Mouse (Mus musculus) forebrain, embryonic 15.5 days (tissue): ENCODE results near the gene Eef1g. TPM values are rescaled to one million over a fixed set of nuclear protein-coding genes. Genes with fewer than 3 reads are reported as not detected.

Experiments used
- ATAC-seq: fragments of 200-750 bp; cut with Nextera tagmentation; replicated peaks from 2 replicates; pipeline ENCODE4 v1.8.0; 2017; ENCODE audit warnings: mild to moderate bottlenecking, moderate TSS enrichment, moderate library complexity
- H3K27ac ChIP-seq: fragments of 300-500 bp; sonication (generic); replicated peaks from 2 replicates; pipeline ENCODE4 v1.5.1; 2015; ENCODE audit warnings: mild to moderate bottlenecking, inconsistent platforms
- H3K27me3 ChIP-seq: fragments of 300-500 bp; sonication (generic); 2 replicates; pipeline ENCODE4 v1.6.1; 2015; ENCODE audit warnings: inconsistent platforms
- H3K36me3 ChIP-seq: fragments of 300-500 bp; sonication (generic); 2 replicates; pipeline ENCODE4 v1.6.1; 2015; ENCODE audit warnings: mild to moderate bottlenecking, inconsistent platforms
- H3K4me1 ChIP-seq: fragments of 300-500 bp; sonication (generic); 2 replicates; pipeline ENCODE4 v1.6.1; 2015; ENCODE audit warnings: inconsistent platforms
- H3K4me2 ChIP-seq: fragments of 300-500 bp; sonication (generic); replicated peaks from 2 replicates; pipeline ENCODE4 v1.6.1; 2015; ENCODE audit warnings: mild to moderate bottlenecking, inconsistent platforms
- H3K4me3 ChIP-seq: fragments of 300-500 bp; sonication (generic); 2 replicates; pipeline ENCODE4 v1.5.1; 2015; ENCODE audit warnings: mild to moderate bottlenecking, inconsistent platforms
- H3K9ac ChIP-seq: fragments of 300-500 bp; sonication (generic); replicated peaks from 2 replicates; pipeline ENCODE4 v1.6.1; 2015; ENCODE audit warnings: mild to moderate bottlenecking, inconsistent platforms
- H3K9me3 ChIP-seq: fragments of 300-500 bp; sonication (generic); 2 replicates; pipeline ENCODE4 v1.6.1; 2016; ENCODE audit warnings: inconsistent platforms
- WGBS: fragments of 180-500 bp; shearing (Covaris S2); methylation state at CpG from one replicate; pipeline ENCODE4 v1.1.7; 2015; ENCODE audit warnings: mixed read lengths; 5-methylcytosine and 5-hydroxymethylcytosine counted together
- polyA plus RNA-seq: library from polyadenylated mRNA; unstranded; fragments of >200 nt; fragmentation: Nextera tagmentation; extraction: Ambion mirVana; gene quantifications from 2 replicates; pipeline ENCODE4 v1.2.1, GENCODE M21; 2015

Gene Eef1g
- polyA plus RNA-seq, 1 experiment from 2014 or later, result 336 TPM

DNA sequence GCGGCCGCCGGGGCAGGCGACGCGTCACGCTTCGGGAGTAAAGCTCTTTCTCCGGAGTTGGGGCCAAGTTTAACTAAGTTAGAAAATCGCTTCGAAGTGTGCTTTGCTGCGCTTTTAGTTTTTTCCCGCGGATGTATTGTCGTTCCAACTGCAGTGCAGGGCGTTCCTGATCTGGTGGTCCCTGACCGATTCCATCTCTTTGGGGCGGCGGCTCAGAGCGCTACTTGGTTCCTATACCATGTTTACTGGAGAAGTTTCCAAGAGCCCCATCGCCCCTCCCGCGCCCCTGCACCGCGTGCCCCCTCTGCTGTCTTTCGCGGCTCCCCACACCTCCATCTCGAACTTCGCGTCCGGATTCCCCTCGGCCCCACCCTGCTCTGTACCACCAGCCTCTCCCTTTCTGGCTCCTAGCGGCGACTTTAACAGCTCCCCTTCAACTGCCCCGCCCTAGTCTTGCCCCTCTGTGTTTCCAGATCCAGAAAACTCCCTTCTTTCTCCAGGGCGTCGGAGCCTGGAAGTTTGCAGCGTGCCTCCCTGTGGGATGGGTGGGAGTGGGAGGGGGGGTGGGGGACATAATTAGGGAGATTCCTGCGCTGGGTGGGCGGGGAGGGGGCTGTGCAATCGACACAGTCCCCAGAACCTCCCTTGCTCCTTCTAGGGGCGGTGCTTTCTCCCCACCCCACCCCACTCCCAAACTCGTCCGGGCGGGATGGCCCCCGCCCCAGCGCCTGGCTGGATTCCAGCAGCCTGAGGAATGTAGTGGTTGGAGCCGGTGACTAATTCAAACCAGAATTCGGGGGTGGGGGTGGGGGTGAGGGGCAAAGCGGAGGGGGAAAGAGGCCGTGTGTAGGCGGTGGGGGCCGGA, 23.0 kb downstream of the Eef1g start:
- no peaks in the 10 kb centered on the region for H3K9me3 ChIP-seq

DNA sequence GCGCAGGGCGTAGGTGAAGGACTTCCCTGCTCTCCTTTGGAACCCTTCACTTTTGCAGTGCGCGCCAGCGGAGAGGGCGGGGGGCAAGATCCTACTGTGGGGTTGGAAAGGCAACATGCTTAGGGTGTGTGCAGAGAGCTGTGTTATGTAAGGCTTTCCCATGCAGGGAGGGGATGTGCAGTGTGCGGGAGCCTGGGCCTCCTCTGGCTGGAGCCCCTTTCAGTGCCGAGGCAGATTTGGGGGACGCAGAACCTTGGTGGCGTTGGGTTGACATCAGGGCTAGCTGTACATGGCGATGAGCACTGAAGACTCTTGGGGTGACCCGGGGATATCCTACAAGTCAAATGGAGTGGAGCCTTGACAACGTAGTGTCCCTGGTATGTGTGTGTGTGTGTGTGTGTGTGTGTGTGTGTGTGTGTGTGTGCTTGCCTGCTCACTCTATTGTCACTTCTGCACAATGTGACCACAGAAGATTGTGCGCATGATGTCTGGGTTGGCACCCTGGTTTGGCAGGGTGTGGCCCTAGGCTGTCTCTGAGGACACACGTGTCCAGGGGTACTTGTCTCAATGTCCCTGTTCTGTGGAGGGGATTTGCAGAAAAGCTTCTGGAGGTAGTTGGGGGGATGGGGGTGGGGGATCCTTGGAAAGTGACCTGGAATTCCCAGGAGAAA, 23.7 kb downstream of the Eef1g start:
- Histone ChIP-seq H3K4me1 (peaks cover 28% of the 10 kb centered on the region), H3K36me3 (no peaks in the 10 kb centered on the region), H3K4me2 (peak overlapping the region; percentile 91), H3K9me3 (no peaks in the 10 kb centered on the region), H3K4me3 (peak overlapping the region; percentile 47), H3K27me3 (peaks cover 13% of the 10 kb centered on the region), H3K27ac (no peak overlapping the region), H3K9ac (no peak overlapping the region)
- peak; percentile 49 for ATAC-seq
- WGBS, result 17% methylated on average over 15 of the region's 15 CpGs

More for the DNA sequence above, 23.0 kb downstream of the Eef1g start:
- Histone ChIP-seq H3K9ac (peak overlapping the region; percentile 53), H3K4me3 (peak overlapping the region; percentile 47), H3K4me1 (peaks cover 35% of the 10 kb centered on the region), H3K4me2 (peak overlapping the region; percentile 91), H3K27ac (no peak overlapping the region), H3K36me3 (no peaks in the 10 kb centered on the region), H3K27me3 (peaks cover 13% of the 10 kb centered on the region)
- ATAC-seq, result peak; percentile 54
- under 1% methylated on average over 53 of the region's 53 CpGs for WGBS

DNA sequence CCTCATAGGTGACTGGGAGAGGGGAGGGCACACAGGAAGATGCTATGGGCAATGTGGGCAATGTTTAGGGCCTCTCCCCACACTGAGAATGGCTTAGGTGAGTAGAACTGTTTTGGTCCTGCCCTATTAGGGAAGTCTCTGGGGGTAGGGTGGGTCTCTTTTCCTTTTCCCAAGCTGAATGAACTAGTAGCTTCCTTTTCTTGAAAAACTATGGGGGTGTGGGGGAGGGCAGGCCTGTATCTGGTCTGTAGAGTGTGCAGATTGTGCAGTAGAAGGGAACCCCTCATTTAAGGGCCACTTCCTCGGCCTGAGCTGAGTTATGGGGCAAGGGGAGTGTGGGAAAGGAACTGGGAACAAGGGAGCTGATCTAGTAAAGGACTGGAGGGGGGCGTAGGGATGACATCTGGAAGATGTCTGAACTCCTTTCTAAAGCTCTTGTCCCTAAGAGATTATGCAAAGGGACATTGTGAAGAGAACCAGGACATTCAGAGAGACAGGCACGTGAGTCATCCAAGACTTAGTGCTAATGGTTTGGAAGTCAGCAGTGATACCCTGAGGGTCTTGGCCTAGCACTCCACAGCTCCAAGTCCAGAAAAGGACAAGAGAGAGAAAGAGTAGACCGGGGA, 24.5 kb downstream of the Eef1g start:
- H3K27ac ChIP-seq, result no peak overlapping the region
- H3K4me2 ChIP-seq, result no peak overlapping the region
- no peaks in the 10 kb centered on the region for H3K9me3 ChIP-seq
- H3K4me1 ChIP-seq, result peaks cover 28% of the 10 kb centered on the region
- no peak overlapping the region for H3K9ac ChIP-seq
- WGBS, result 80% methylated on average over 4 of the region's 4 CpGs
- no peak for ATAC-seq
- peaks cover 13% of the 10 kb centered on the region for H3K27me3 ChIP-seq
- no peak overlapping the region for H3K4me3 ChIP-seq
- H3K36me3 ChIP-seq, result no peaks in the 10 kb centered on the region

DNA sequence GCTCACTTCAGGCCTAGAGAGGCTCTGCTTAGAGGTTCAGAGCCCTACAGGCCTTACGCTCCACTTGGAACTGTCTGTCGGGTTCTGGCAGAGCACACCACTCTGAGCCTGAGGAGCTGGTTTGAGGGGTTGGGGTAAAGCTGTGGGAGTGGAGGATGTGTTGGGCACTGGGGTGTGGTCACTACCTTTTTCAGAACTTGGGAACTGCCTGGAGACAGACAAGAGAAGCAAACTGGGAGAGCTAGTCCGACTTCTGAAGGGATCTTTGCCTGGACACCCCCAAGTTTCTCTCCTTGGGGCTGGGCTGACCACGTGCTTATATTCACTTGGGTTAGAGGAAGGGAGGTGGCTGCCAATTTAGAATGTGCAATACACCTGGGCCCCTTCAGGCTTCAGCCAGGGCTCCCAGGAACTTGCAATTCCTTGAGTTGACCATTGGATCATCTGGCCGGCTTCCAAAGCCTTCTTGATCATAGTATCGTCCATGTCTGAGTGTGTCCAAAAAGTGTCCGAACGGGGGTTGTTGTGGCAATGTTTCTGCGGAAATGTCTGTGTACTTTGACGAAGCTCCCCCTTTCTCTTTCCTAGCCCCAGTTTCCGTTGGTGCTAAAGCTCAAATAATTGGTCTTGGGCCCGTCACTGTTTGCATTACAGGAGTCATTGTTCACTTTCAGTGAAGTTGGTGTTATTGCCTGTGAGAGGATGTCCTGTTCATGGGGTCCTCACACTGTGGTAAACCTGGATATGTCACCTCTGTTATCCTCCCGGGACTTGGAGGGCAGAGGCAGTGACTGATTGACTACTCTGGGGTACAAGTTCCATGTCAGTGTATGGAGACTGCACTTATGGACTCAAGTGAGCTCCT, 25.3 kb downstream of the Eef1g start:
- ATAC-seq, result no peak
- Histone ChIP-seq H3K9me3 (no peaks in the 10 kb centered on the region), H3K27ac (no peak overlapping the region), H3K4me3 (no peak overlapping the region), H3K9ac (no peak overlapping the region), H3K4me1 (peaks cover 28% of the 10 kb centered on the region), H3K36me3 (no peaks in the 10 kb centered on the region), H3K4me2 (no peak overlapping the region), H3K27me3 (peaks cover 13% of the 10 kb centered on the region)
- WGBS, result 82% methylated on average over 13 of the region's 13 CpGs

DNA sequence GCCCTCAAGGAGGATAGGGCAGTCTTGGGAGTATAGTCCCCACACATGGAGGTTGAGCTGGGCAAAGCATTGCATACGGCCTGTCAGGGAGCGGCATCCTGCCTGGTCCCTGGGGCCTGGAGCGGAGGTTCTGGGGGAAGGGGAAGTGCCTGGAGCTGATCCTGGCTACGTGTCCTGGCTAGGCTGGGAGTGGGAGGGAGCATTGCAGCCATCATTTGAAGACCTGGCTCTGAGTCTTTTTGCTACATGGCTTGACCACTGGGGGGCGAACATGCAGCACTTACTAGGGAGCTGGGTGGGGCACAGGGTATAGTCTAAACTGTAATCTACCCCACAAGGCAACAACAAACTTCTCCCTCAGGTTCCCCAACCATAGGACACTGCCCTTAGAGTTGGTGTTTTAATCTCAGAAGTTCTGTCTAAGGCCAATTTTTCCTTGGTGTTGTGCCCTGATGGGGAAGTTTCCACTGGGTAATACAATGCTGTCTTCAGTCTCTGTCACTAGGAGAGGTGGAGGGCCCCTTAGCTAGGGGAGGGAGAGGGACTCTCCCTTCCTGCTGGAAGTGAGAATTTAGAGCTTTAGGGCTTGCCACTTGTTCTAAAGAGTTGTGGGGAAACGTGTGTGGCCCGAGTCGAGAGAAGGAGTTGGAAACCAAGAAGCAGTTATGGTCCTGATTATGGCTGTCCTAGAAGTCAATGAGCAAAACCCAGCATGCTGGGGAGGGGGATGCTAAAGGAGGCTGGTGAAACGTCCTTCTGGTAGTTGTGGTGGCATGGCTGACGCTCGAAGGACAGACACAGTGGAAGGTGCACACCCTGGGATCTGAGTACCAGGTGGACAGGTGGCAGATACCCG, 26.2 kb downstream of the Eef1g start:
- Histone ChIP-seq H3K4me3 (no peak overlapping the region), H3K9ac (no peak overlapping the region), H3K27ac (no peak overlapping the region), H3K36me3 (no peaks in the 10 kb centered on the region), H3K4me1 (peaks cover 34% of the 10 kb centered on the region), H3K9me3 (no peaks in the 10 kb centered on the region), H3K27me3 (peaks cover 10% of the 10 kb centered on the region), H3K4me2 (no peak overlapping the region)
- WGBS, result 37% methylated on average over 12 of the region's 12 CpGs
- no peak for ATAC-seq

DNA sequence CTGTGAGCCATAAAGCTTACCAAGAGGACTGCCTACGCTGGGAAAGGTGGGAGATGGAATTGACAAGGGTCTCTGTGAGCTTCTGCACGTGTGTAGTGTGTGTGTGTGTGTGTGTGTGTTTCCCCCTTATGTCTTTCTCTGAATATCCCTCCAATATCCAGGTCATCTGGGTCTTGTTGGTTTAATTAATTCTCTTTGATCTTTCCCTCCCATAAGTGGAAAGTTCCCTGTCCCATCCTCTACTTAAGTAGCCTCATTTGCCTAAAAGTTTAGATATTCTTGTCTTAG, 26.7 kb downstream of the Eef1g start:
- WGBS, result 54% methylated on average over 2 of the region's 2 CpGs
- Histone ChIP-seq H3K9me3 (no peaks in the 10 kb centered on the region), H3K36me3 (no peaks in the 10 kb centered on the region), H3K27ac (no peak overlapping the region), H3K4me3 (no peak overlapping the region), H3K4me1 (peaks cover 33% of the 10 kb centered on the region), H3K9ac (no peak overlapping the region), H3K27me3 (peaks cover 7% of the 10 kb centered on the region), H3K4me2 (no peak overlapping the region)
- no peak for ATAC-seq

DNA sequence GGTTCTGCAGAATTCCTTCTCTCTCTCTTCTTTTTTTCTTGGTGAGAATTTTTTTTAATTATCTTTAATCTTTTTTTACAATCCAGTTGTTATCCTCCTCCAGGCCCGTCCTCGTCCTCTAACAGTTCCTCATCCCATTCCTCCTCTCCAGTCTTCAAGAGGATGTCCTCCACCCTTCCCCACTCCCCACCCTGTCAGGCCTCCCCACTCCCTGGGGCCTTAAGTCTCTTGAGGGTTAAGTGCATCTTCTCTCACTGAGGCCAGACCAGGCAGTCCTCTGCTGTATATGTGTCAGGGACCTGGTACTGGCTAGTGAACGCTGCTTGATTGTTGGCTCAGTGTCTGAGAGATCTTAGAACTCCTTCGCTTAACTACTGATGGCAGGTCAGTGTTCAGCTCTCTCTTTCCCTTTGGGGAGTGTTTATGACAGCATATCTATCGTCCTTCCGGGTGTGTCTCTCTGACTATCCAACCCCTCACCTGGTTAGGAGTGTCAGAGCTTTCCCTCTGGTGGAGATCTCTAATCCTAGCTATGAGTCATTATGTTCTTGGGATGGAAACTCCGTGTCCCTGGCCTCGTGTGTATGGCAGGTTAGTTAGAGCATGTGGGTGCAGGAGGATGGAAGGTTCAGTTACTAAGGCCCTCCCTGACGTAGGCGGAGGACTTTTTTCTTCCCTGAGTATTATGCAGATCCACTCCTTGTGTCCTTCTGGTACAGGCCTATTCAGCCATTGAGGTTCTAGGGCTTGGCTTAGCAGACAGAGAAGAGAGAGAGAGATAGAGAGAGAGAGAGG, 28.2 kb downstream of the Eef1g start:
- no peak overlapping the region for H3K27ac ChIP-seq
- no peak overlapping the region for H3K4me2 ChIP-seq
- no peak overlapping the region for H3K9ac ChIP-seq
- WGBS, result 83% methylated on average over 10 of the region's 10 CpGs
- no peaks in the 10 kb centered on the region for H3K9me3 ChIP-seq
- H3K4me3 ChIP-seq, result no peak overlapping the region
- no peaks in the 10 kb centered on the region; the same call in 1 of the 2 replicates for H3K27me3 ChIP-seq
- ATAC-seq, result no peak
- H3K4me1 ChIP-seq, result peaks cover 18% of the 10 kb centered on the region
- no peaks in the 10 kb centered on the region for H3K36me3 ChIP-seq

DNA sequence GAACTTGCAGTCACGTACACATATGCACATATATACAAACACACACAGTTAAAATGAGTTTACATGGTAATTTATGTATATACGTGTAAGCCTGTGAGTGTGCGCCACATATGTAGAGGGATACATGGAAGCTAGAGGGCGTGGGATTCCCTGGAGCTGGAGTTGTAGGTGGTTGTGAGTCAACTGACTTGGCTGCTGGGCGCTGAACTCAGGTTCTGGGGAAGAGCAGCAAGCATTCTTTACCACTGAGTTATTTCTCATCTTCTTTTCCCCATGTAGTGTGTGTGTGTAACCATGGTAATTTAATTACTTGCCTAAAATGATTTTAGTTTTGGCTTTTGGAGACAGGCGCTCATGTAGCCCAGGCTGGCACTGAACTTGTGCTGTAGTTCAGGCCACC, 29.8 kb downstream of the Eef1g start:
- Histone ChIP-seq H3K4me3 (no peak overlapping the region), H3K27me3 (no peaks in the 10 kb centered on the region)

DNA sequence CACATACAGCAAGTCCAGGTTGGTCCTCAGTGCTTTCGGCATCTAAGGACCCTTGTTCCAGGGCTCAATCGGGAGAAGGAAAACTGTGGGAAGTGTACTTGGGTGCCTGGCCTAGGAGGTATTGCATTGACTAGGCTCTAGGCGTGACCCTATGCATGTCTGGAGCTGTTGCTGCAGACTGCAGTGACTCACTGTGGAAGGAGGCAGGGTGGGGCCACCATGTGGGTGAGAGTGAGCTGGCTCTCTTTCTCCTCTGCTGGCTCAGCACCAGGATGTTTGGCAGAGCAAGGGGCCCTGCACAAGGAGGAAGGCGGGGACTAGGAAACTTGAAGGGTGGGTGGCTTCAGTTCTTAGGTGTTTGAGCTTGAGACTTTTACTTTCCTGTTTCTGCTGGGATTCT, 30.7 kb downstream of the Eef1g start:
- Histone ChIP-seq H3K9ac (no peak overlapping the region), H3K36me3 (no peaks in the 10 kb centered on the region), H3K27me3 (no peaks in the 10 kb centered on the region), H3K4me2 (no peak overlapping the region), H3K27ac (no peak overlapping the region), H3K4me3 (no peak overlapping the region), H3K4me1 (peaks cover 10% of the 10 kb centered on the region), H3K9me3 (no peaks in the 10 kb centered on the region)
- peak; percentile 76 for ATAC-seq
- WGBS, result 62% methylated on average over 4 of the region's 4 CpGs

More for the DNA sequence above, 29.8 kb downstream of the Eef1g start:
- Histone ChIP-seq H3K27ac (no peak overlapping the region), H3K36me3 (no peaks in the 10 kb centered on the region), H3K4me1 (peaks cover 10% of the 10 kb centered on the region), H3K4me2 (no peak overlapping the region), H3K9me3 (no peaks in the 10 kb centered on the region), H3K9ac (no peak overlapping the region)
- ATAC-seq, result no peak
- 93% methylated on average over 6 of the region's 6 CpGs for WGBS

DNA sequence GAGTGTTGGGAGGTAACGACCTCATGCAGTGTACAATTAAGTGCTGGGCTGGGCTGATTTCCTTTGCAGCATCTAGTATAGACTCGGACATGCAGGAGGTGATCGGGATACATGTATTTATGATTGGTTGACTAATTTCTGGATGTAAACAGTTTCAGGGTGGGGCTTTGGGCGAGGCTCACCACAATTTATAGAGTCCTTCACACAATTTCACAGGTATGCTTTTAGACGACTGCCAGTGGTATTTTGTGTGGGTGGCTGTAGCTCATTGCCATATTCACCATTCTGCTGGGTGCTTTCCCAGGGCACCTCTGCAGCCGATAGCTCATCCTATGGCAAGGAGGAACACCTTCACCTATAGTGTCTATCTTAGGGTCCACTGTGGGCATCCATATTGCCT, 31.7 kb downstream of the Eef1g start:
- H3K4me2 ChIP-seq, result no peak overlapping the region
- WGBS, result 75% methylated on average over 6 of the region's 6 CpGs

More for the DNA sequence above, 31.7 kb downstream of the Eef1g start:
- Histone ChIP-seq H3K27me3 (no peaks in the 10 kb centered on the region), H3K4me1 (peaks cover 10% of the 10 kb centered on the region), H3K4me3 (no peak overlapping the region), H3K27ac (no peak overlapping the region), H3K9ac (no peak overlapping the region), H3K36me3 (no peaks in the 10 kb centered on the region), H3K9me3 (no peaks in the 10 kb centered on the region)
- no peak for ATAC-seq
